Mouse (Mus musculus): Measurements from ENCODE around the gene Pgpep1.

The Pgpep1 gene

DNA sequence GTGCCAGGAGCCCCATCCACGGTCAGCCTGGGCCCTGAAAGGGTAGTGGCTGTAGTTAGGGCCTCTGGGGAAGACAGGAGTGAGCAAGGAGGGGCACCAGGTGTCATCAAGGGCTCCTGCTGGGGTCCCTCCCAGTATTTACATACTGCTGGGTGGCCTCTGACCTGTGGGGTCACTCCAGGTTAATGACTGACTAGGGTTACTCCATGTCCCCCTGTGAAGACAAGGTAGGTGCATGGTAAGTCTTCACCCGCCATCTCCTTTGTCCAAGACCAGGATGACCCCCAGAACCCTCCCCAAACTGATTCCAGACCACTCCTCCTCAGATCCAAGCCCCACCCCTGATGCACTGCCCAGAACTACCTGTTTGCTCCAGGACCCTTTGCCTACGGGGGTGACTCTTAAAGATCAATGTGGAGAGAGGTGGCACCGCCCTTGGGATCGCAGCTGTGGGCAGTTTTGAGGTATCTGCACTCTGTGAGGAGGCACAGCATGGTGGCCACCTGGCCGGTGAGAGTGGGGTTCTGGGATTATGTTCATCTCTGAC is 27.8 kb downstream of the Pgpep1 start, which contains the start of gene Gdf15:
Gene Gdf15, minus strand, starts transcription at position 111 of the 547 bp plus-strand sequence.
- DNase-seq (ENCODE audit: low spot score in 2 of 2), result no peak

DNA sequence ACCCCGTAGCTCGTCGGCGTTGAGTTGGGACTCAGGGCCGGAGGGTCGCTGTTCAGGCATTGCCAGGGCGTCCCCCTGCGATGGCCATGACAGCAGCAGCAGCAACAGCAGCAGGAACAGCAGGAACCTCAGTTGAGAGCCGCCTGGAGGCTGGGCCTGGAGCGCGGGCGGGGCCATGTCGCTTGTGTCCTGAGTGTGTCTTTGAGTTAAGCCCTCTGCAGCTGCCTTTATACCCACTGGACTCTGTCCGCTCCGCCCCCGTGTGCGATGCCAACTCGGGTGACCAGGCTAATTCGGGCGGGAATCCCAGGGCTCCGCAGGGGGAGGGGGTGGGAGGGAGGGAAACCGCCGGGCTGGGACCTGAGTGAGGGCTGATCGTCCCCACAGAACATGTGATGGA is 28.8 kb downstream of the Pgpep1 start:
- DNase-seq (ENCODE audit: low spot score in 2 of 2), result no peak

DNA sequence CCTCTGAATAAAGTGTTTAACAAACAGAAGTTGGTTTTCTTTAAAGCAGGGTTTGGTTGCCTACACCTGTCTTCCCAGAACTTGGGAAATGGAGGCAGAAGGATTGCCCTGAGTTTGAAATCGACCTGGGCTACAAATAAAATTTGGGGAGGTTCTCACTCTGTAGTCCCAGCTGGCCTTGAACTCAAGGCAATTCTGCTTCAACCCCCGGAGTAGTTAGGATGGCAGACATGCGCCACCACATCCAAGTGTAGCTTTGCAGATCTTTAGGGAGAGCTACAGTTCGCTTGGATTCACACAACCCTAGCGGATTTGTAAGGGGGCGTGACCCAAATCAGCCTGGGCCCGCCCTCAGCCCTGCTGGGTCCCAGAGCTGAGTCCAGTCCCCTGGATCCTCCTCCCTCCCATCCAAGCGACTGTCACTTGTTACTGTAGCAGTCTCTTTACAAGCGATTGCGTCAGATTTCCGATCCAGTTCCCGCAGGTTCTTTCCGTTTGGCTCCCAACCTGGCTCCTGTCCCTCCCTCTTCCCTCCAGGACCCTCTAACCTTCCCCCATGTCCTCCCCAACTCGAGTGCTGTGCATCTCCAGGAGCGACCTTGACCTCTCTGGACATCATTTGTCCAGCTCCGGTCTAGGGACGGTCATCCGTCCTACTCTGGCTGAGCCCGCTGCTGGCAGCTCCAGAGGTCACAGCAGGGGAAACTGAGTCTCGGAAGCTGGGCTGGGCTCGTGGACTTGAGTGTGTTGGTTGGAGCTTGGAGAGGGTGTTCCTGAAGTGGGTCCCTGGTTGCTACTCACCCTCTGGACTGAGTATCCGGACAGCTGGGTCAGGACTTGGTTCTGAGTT is 29.4 kb downstream of the Pgpep1 start:
- no peak for DNase-seq (ENCODE audit: low spot score in 2 of 2)

DNA sequence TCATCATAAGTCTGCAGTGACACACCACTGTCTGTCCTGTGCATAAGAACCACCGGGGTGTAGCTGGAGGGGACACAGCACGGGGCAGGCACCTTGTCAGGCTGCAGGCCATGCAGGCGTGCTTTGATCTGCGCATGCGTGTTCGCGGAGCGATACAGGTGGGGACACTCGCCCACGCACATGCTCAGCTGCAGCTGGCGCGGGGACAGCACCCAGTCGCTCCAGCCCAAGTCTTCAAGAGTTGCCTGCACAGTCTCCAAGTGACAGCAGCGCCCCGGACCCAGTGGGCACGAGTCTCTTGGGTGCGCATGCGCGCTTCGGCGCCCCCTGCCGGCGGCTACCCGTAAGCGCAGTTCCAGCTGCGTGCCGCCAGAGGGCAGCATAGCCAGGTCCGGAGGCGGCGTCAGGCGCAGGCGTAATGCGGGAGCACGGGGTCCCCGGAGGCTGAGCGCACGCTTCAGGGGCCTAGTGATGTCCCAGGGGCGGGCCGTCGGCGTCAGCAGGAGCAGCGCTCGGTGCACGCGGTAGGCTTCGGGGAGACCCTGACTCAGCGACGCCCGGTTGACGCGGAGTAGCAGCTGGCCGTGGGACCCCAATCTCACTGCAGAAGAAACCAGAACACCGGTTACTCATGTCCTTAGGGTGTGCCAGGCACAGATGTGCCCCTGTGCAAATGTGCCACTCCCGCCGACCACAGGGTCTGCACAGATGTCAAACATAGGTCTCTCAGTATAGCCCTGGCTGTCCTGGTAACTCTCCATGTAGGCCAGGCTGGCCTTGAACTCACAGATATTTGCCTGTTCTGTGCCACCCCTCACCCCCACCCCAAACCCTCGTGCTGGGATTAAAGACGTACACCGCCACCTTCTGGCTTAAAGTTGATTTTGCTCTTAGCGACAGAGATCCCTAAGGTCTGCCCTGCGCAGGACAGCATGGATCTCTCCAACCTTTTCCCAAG is 30.3 kb downstream of the Pgpep1 start:
- DNase-seq (ENCODE audit: low spot score in 2 of 2), result peak; percentile 84 to 86

DNA sequence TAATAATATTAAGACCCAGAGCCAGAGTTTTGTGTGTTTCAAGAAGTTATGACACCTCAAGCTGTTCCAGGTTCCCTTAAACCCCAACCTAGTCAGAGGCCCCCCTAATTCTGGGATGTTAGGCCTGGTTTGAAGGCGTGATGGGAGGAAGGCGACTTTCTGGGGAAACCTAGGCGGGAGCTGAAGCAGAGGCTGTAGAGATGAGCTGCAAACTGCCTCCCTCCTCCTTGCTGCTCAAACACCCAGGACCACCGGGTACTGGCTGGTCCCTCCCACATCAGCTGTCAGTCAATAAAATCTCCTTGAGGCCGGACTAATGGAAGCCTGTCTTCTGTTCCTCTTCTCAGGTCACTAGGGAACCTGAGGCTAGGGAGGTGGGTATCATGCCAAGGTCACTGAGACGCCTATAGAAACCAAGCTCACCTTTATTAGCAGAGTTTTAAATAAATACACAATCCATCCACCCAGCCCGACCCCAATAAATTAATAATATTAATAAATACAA is 31.1 kb downstream of the Pgpep1 start:
- no peak for DNase-seq (ENCODE audit: low spot score in 2 of 2)

DNA sequence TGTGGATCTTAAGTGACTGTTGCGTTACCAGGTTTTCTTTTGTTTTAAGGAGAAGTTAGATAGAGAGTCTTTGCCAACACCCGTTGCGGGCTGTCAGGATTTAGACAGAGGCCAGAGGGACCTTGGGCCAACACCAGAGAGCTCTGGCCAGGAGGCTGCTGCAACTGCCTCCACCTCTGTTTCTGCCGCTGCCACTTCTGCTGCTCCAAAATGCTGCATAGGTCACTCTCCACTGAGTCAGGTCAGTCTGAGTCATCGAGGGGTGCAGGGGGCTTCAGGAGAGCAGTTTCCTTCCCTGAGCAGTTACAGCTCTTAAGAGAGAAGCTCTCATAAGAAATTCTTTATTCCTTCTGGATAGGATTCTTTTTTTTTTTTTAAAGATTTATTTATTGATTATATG is 33.1 kb downstream of the Pgpep1 start:
- DNase-seq (ENCODE audit: low spot score in 2 of 2), result no peak

DNA sequence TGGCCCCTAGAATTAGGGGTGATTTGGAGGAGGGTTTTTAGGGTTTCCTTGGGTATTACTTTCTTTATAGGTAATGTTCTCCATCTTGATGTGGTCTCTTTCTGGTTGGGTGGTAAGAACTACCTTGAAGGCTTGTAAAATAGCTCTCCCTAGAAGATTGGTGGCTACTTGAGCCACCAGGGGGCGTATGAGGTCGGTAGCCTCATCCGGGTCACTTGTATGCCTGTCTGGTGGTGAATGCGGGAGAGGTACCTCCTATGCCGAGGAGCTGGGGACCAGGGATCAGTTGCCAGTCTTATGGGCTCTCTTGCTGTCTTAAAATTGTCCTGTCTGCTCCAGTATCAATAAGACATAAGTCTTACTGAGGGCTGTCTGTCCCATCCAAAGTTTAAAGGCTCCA is 35.1 kb downstream of the Pgpep1 start:
- DNase-seq (ENCODE audit: low spot score in 2 of 2), result no peak

DNA sequence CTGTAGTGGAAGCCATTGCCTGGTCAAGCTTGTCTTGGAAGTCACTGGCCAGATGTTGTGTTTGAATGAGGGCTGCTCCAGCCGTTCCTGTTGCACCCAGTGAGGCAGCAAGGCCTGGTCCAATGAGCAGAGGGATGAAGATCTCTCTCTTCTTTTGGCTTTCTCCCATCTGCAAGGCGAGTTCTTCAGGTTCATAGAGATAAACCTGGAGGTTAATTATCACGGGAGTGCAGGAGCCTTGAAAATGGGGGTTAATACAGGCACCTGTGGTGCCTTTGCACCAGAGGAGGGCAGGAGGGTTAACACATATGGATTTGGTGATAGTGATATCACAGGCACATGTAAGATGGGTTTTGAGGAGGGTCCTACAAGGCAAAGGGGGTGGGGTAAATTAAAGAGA is 38.0 kb downstream of the Pgpep1 start:
- no peak for DNase-seq (ENCODE audit: low spot score in 2 of 2)

DNA sequence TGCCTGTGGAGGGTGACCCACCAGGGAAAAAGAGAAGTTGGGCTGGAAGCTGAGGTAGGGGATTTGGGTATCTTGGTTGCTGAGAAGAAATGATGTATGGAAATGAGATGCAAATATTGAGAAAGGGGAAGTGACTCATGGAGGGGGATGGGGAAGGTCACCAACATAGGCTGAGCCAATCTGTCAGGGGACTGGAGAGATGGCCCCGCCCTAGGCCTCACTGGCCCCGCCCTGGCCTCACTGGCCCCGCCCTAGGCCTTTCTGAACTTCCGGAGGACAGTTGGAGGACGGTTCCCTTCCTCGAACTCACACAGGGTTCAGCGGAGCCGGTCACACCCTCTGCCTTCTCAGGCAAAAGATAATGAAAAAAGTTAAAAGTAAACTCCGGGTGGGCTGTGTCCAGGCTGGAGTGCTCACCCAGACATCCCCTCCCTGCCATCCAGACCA is 41.3 kb downstream of the Pgpep1 start:
- no peak for DNase-seq (ENCODE audit: low spot score in 2 of 2)

DNA sequence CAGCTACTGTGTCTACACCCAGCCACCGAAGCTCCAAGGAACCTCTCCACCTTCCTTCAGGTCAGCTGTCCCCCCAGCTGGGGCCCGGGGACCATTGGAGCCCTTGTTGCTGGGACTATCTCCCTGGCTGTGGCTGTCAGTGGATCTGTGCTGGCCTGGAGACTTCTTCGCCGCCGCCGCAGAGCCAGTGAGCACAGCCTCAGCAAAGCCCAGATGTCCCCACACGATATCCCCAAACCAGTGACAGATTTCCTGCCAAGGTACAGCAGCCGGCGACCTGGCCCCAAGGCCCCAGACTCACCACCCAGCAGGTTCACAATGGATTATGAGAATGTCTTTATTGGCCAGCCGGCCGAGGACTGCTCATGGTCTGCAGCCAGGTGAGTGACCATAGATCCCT is 42.2 kb downstream of the Pgpep1 start:
- no peak for DNase-seq (ENCODE audit: low spot score in 2 of 2)

DNA sequence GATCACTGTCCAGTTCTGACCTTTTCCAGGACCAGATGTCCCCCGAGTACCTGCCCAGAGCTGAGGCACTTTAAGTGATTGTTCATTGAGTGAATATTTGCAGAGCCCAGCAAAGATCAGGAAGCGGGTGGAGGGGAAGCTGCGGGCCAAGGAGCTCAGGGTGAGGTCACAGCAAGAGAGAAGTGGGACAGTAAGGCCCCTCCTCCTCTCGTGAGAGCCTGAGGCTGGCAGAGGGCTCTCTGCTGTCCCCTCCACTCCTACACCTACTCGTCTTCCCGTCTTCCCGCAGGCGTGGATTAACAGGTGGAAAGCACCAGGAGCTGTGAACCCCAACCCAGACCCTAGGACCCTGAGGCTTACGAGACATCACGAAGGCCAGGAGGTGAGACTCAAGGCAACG is 43.5 kb downstream of the Pgpep1 start:
- no peak for DNase-seq (ENCODE audit: low spot score in 2 of 2)

DNA sequence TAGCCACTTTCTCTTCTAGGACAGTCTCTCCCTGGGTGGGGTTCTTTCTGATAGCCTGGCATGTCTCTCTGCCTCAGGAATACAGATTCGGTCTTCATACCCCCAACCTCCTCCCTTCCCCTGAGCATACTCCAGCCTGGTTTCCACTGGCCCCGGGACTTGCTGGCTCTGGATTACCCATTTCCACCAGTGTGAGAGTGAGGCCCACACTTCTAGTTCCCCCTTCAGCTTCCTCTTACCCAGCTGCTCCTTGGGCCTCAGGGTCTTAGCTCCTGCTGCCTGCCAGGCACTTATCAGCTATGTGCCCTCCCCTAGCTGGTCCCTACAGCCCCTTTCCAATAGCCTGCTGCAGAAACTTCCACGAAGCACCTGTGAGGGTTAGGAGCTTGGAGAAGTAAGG is 44.3 kb downstream of the Pgpep1 start, which contains the start of gene Lrrc25:
Gene Lrrc25, plus strand, starts transcription at position 262 of the 400 bp plus-strand sequence.
- DNase-seq (ENCODE audit: low spot score in 2 of 2), result no peak

DNA sequence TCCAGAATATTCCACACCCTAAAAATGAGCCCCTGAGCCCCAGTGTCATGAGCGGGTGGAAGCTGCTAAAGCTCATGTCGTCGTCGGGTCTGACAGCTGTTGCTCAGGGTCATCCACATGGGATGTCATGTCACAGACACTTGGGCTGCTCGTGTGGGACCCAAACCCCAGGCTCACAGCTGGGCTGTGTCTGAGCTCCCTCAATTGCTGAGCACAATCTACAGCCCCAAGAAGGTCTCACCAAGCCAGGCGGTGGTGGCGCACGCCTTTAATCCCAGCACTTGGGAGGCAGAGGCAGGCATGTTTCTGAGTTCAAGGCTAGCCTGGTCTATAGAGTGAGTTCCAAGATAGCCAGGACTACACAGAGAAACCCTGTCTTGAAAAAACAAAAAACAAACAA is 44.9 kb downstream of the Pgpep1 start:
- DNase-seq (ENCODE audit: low spot score in 2 of 2), result no peak

DNA sequence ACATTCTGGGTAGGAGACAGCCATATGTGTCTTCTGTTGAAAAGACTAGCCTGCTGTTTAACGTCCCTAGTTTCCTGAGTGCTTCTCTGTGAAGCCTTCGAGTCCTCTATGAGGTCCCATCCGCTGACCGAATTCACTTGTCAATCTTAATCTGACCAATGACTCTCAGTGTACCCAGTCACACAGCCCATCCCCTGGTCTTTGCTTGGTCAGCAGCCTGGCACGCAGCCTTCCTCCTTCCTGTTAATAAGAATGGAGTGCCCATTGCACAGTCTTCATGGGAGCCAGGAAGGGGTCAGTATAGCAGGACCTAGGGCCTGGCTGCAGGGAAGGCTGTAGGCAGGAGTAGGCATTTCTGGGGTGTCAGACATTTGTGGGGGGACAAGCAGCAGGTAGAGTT is 45.7 kb downstream of the Pgpep1 start:
- no peak for DNase-seq (ENCODE audit: low spot score in 2 of 2)

DNA sequence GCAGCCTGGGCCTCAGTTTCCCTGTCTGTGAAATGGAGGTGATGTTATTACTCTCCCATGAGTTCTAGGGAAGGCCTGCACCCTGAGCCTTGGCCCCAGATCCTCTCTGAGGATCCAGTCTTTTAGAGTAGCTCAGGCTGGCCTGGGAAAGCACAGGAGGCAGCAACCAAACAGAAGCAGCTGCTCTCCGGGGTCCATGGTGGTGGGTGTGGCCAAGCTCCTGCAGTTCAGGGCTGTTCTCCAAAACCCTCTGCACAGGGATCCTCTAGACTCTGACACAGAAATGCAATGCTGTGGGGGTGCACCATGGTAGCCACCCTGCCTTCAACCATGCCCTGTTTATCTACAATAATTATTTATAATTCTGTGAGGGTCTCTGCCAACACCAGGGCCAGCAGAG is 46.4 kb downstream of the Pgpep1 start:
- DNase-seq (ENCODE audit: low spot score in 2 of 2), result no peak

DNA sequence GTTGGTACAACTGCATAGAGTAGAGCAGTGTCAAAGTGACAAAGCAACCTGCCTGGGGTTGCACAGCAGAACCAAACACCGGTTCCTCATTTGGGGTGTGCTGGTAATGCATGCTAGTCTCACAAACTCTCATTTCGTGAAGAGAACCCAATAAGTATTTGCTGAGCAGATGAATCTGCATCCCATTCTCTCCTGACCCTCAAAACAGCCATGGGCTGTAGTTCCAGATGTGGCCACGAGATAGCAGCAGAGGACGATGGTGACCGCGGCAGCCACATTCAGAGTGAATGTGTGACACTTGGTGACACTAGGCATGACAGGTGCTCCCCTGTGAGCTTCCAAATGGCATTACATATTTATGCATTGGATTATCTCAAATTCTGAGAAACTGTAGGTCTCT is 48.3 kb downstream of the Pgpep1 start:
- DNase-seq (ENCODE audit: low spot score in 2 of 2), result peak; percentile 75 to 85

DNA sequence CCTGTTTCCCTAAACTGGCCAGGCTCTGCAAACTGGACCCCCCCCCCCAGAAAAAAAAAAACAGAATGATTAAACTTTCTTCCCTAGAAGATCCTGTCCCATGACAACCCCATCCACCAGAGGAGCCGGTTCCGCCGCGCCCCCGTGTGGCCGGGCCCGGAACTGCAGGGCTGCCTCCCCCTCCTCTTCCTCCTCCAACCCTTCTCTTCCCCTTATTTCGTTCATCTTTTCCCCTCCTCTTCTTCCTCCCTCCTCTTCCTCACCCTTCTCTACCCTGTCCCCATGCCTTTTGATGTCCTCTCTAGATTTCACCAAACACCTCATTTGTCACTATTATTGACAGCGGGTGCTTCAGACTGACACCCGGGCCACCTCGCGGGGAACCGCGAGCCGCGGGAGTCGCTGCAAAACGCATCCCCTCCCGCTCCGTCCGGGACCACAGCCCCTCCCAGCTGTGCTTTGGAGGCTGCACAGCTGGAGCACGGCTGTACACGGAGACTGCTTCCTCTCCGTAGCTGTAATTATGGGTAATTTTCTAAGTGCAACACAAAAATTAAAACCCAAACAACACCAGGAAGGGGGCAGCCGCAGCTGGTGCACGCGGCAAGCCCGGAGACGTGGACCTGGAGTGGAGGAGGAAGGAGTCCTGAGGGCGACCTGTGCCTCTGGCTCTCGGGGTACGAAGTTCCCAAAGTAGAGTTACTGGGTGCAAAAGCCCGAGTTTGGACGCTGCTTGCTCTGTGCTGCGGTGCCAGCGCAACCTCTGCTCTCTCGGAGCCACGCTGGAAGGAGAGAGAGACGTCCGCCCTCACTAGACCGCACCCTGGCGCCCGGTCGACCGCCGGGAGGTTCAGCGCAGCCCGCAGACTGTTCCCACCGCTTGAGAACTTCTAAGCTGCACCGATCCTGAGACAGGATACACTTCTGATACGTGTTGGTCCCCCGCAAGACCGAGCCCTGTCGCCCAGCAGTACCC is 49.1 kb downstream of the Pgpep1 start:
- DNase-seq (ENCODE audit: low spot score in 2 of 2), result peak in 1 of 2 experiments; percentile 73

DNA sequence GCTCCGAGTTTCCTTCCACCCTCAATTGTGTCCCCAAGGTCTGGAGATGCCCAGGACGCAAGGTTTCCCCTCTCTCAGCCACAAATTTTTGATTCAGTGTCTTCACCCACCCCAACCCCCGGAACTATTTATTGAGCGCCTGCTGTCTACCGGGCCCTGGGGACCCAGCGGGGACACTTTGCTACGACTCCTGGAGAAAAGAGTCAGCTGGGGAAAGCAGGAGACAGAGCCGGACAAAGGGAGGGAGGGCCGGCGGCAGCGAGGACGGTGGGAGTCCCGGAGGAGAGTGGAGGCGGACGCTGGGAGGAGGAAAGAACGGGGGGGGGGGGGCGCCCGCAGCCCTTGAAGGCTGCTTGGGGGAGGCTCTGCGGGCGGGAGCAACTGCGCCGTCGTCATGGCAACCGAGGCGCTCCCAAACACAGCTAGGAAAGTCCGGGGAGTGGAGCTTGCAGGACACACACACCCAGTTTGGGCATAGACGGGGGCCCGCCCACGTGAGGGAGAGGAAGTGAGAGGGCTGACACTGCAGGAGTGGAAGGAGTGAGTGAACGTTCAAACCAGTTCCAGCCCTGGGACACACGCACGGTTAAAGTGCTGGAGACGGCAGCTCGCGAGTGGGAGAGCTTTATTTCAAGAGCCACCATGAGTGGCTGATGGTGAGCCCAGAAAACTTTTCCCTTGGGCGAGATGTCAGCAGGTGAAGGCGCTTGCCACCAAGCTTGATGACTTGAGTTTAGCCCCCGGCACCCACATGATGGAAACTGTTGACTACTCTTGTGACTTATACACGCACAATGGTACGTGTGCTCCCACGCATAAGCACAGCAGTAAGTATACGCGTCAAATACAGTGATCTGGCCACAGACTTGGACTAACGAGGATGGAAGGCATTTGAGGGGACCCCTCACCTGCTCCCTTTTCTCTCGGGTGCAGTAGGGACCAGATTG is 50.1 kb downstream of the Pgpep1 start:
- peak; percentile 77 to 83 for DNase-seq (ENCODE audit: low spot score in 2 of 2)

DNA sequence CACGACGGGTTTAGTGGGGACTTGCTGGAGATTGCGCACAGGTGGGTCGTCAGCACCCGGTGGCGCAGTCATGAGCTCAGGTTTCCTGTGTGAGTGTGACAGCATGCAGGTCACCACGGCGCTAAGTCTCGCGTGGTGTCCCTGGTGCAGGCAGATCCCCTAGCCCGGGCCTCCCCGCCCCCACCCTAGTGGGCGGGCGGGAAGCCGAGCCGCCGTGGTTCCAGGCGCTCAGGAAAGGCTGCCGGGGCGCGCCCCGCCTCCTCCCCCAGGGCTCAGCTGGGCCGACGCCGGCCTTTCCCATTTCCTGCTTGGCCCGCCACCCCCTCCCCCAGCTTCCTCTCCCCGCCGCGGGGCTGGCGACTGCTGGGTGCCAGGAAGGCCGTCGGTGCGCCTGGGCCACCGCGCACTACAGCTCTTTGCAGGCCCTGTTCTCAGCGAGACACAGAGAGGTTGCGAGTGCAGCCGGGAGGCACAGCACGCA is 50.8 kb downstream of the Pgpep1 start:
- DNase-seq (ENCODE audit: low spot score in 2 of 2), result peak; percentile 61 to 78
